Mouse (Mus musculus) kidney, embryonic 16.5 days (tissue): Measurements from ENCODE around the gene Zfand6. TPM values are rescaled to one million over a fixed set of nuclear protein-coding genes. Genes with fewer than 3 reads are reported as not detected.

Source experiments
- ATAC-seq: fragments of 200-750 bp; cut with Nextera tagmentation; 2 replicates; pipeline ENCODE4 v1.8.0; 2017; ENCODE audit warnings: moderate TSS enrichment; ENCODE audit not compliant: low FRiP score, low TSS enrichment
- H3K27ac ChIP-seq: fragments of 300-500 bp; sonication (generic); 2 replicates; pipeline ENCODE4 v1.5.1; 2014; ENCODE audit warnings: low read length
- H3K27me3 ChIP-seq: fragments of 300-500 bp; sonication (generic); 2 replicates; pipeline ENCODE4 v1.6.1; 2014; ENCODE audit warnings: low read length, control low read depth, mixed read lengths; ENCODE audit not compliant: insufficient read depth
- H3K36me3 ChIP-seq: fragments of 300-500 bp; sonication (generic); 2 replicates; pipeline ENCODE4 v1.6.1; 2014; ENCODE audit warnings: low read length, control low read depth, mixed read lengths; ENCODE audit not compliant: insufficient read depth
- H3K4me1 ChIP-seq: fragments of 300-500 bp; sonication (generic); 2 replicates; pipeline ENCODE4 v1.6.1; 2014; ENCODE audit warnings: low read length, control low read depth, mixed read lengths; ENCODE audit not compliant: insufficient read depth
- H3K4me2 ChIP-seq: fragments of 300-500 bp; sonication (generic); replicated peaks from 2 replicates; pipeline ENCODE4 v1.6.1; 2014; ENCODE audit warnings: low read depth, low read length
- H3K4me3 ChIP-seq: fragments of 300-500 bp; sonication (generic); 2 replicates; pipeline ENCODE4 v1.5.1; 2014; ENCODE audit warnings: mild to moderate bottlenecking, low read length
- H3K9ac ChIP-seq: fragments of 300-500 bp; sonication (generic); replicated peaks from 2 replicates; pipeline ENCODE4 v1.6.1; 2014; ENCODE audit warnings: low read length
- H3K9me3 ChIP-seq: fragments of 300-500 bp; sonication (generic); 2 replicates; pipeline ENCODE4 v1.6.1; 2016; ENCODE audit warnings: low read length, control low read depth
- WGBS: fragments of 180-500 bp; shearing (Covaris S2); extraction: QIAGEN DNeasy Blood & Tissue Kit; methylation state at CpG from one replicate; pipeline ENCODE4 v1.1.7; 2014; 5-methylcytosine and 5-hydroxymethylcytosine counted together
- polyA plus RNA-seq: library from polyadenylated mRNA; unstranded; fragments of >200 nt; fragmentation: Nextera tagmentation; extraction: Ambion mirVana; gene quantifications from 2 replicates; pipeline ENCODE4 v1.2.1, GENCODE M21; 2015

The Zfand6 gene
- polyA plus RNA-seq, 1 experiment from 2014 or later: 189 TPM

- Histone ChIP-seq H3K27ac (no peak overlapping the region), H3K27me3 (no peaks in the 10 kb centered on the region), H3K4me1 (no peaks in the 10 kb centered on the region), H3K4me2 (no peak overlapping the region), H3K9me3 (no peaks in the 10 kb centered on the region), H3K9ac (no peak overlapping the region), H3K4me3 (no peak overlapping the region), H3K36me3 (no peaks in the 10 kb centered on the region)
- 80% methylated on average over 2 of the region's 2 CpGs for WGBS
- no peak for ATAC-seq
These were observed 37.0 kb downstream of the Zfand6 start for GRCm38 (mm10) chr7:84652740-84653139.

GRCm38 (mm10) chr7:84651987-84652321, 37.8 kb downstream of the Zfand6 start:
- Histone ChIP-seq H3K27ac (no peak overlapping the region), H3K9me3 (no peaks in the 10 kb centered on the region), H3K4me1 (no peaks in the 10 kb centered on the region), H3K27me3 (no peaks in the 10 kb centered on the region), H3K4me2 (no peak overlapping the region), H3K36me3 (no peaks in the 10 kb centered on the region), H3K4me3 (no peak overlapping the region), H3K9ac (no peak overlapping the region)
- ATAC-seq: no peak
- WGBS: 51% methylated on average over 2 of the region's 2 CpGs

GRCm38 (mm10) chr7:84651303-84651986, 38.3 kb downstream of the Zfand6 start:
- 89% methylated on average over 4 of the region's 4 CpGs for WGBS
- 0 out of 2 replicates have a peak, but pooled peaks have one; percentile 42 for ATAC-seq
- H3K27me3 ChIP-seq: no peaks in the 10 kb centered on the region

GRCm38 (mm10) chr7:84649016-84649415, 40.7 kb downstream of the Zfand6 start:
- H3K4me2 ChIP-seq: no peak overlapping the region
- H3K27me3 ChIP-seq: no peaks in the 10 kb centered on the region
- H3K27ac ChIP-seq: no peak overlapping the region
- ATAC-seq: no peak
- no peak overlapping the region for H3K9ac ChIP-seq
- no peak overlapping the region for H3K4me3 ChIP-seq
- H3K9me3 ChIP-seq: no peaks in the 10 kb centered on the region
- WGBS: 91% methylated on average over 2 of the region's 2 CpGs
- H3K4me1 ChIP-seq: no peaks in the 10 kb centered on the region
- no peaks in the 10 kb centered on the region for H3K36me3 ChIP-seq

More at GRCm38 (mm10) chr7:84651303-84651986, 38.3 kb downstream of the Zfand6 start:
- H3K9me3 ChIP-seq: no peaks in the 10 kb centered on the region
- H3K9ac ChIP-seq: no peak overlapping the region
- H3K4me2 ChIP-seq: no peak overlapping the region
- H3K4me3 ChIP-seq: no peak overlapping the region
- H3K27ac ChIP-seq: no peak overlapping the region
- no peaks in the 10 kb centered on the region for H3K4me1 ChIP-seq
- H3K36me3 ChIP-seq: no peaks in the 10 kb centered on the region

GRCm38 (mm10) chr7:84646256-84646655, 43.5 kb downstream of the Zfand6 start:
- no peak overlapping the region for H3K27ac ChIP-seq
- H3K4me1 ChIP-seq: peaks cover 13% of the 10 kb centered on the region
- no peaks in the 10 kb centered on the region for H3K9me3 ChIP-seq
- WGBS: 74% methylated on average over 1 of the region's 1 CpGs
- no peak overlapping the region for H3K9ac ChIP-seq
- H3K36me3 ChIP-seq: no peaks in the 10 kb centered on the region
- ATAC-seq: no peak
- H3K4me3 ChIP-seq: no peak overlapping the region
- no peaks in the 10 kb centered on the region for H3K27me3 ChIP-seq
- H3K4me2 ChIP-seq: no peak overlapping the region

- Histone ChIP-seq H3K4me2 (no peak overlapping the region), H3K4me3 (no peak overlapping the region), H3K9me3 (no peaks in the 10 kb centered on the region), H3K27ac (no peak overlapping the region), H3K27me3 (no peaks in the 10 kb centered on the region), H3K4me1 (peaks cover 13% of the 10 kb centered on the region), H3K9ac (no peak overlapping the region), H3K36me3 (no peaks in the 10 kb centered on the region)
- WGBS: 90% methylated on average over 6 of the region's 6 CpGs
- no peak for ATAC-seq
These were observed 46.3 kb downstream of the Zfand6 start for GRCm38 (mm10) chr7:84643270-84643998.

- no peaks in the 10 kb centered on the region for H3K9me3 ChIP-seq
- H3K27ac ChIP-seq: 0 out of 2 replicates have a peak overlapping the region, but pooled peaks have one; percentile 56
- WGBS: 43% methylated on average over 6 of the region's 6 CpGs
- ATAC-seq: peak; percentile 84
- H3K4me1 ChIP-seq: peaks cover 13% of the 10 kb centered on the region
- H3K4me3 ChIP-seq: no peak overlapping the region
- no peaks in the 10 kb centered on the region for H3K27me3 ChIP-seq
- H3K9ac ChIP-seq: no peak overlapping the region
- no peak overlapping the region for H3K4me2 ChIP-seq
- no peaks in the 10 kb centered on the region for H3K36me3 ChIP-seq
These were observed 47.4 kb downstream of the Zfand6 start for GRCm38 (mm10) chr7:84642159-84642928.

GRCm38 (mm10) chr7:84636939-84637338, 52.8 kb downstream of the Zfand6 start:
- ATAC-seq: no peak
- Histone ChIP-seq H3K9ac (no peak overlapping the region), H3K27ac (no peak overlapping the region), H3K4me3 (no peak overlapping the region), H3K36me3 (peaks cover 10% of the 10 kb centered on the region; the same call in 1 of the 2 replicates), H3K4me2 (no peak overlapping the region), H3K4me1 (no peaks in the 10 kb centered on the region), H3K9me3 (no peaks in the 10 kb centered on the region), H3K27me3 (no peaks in the 10 kb centered on the region)

GRCm38 (mm10) chr7:84631878-84632277, 57.9 kb downstream of the Zfand6 start:
- 92% methylated on average over 3 of the region's 3 CpGs for WGBS
- Histone ChIP-seq H3K27ac (no peak overlapping the region), H3K4me2 (no peak overlapping the region), H3K9me3 (no peaks in the 10 kb centered on the region), H3K4me3 (no peak overlapping the region), H3K36me3 (peaks cover 21% of the 10 kb centered on the region; the same call in 1 of the 2 replicates), H3K4me1 (no peaks in the 10 kb centered on the region), H3K27me3 (no peaks in the 10 kb centered on the region), H3K9ac (no peak overlapping the region)
- ATAC-seq: no peak
